Mouse (Mus musculus) ZHBTc4 (cell line): ENCODE data around the gene Il13.

Source experiments
- DNase-seq: peaks from one replicate; pipeline ENCODE4 v3.0.0-alpha.2; 2011; ENCODE audit warnings: low read depth, low spot score

Il13 gene

DNA sequence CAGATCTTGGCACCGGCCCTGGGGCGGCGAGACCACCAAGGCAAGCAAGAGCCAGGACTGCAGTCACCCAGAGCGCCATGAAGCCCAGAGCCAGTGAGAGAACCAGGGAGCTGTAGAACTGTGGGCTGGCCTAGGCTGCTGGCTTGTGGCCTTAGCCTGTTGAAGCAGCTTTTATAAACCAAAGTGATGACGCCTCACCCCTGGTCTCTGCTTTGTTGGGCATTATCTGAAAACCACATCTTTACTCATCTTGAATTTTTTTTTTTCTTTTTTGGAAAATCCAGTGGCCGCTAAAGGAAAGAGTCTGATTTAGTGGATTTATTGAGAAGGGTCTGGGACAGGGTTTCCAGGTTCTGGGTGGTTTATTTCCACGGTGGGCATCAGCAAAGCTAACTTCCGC lies at the start of gene Il13:
Gene Il13, minus strand, starts transcription at position 147 of the 400 bp plus-strand sequence.
- DNase-seq = no peak

DNA sequence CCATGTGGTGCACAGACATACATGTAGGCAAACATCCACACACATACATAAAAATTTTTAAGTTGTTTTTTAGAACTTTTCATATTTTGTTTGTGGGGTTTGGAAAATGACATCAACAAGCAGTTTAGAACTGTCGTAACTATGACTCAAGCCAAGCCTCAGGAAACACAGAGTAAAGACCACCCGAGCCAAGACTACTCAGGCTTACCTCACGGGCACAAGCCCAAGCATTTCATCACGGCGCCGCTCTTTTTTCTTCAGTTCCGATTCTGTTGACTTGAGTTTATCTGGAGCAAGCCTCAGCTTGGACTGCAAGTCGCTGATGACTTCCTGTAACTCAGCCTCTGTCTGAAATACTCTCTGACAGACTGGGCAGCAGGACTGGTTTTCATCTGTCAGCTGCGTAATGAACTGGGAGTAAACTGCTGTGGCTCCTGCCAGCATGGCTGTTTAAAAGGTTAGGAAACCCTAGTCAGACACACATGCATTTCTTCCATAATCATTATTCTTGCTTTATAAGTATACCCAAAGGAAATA lies 48.6 kb upstream of the Il13 start:
- DNase-seq = no peak

GRCm38 (mm10) chr11:53682170-53682569 lies 47.7 kb upstream of the Il13 start:
- no peak for DNase-seq

- DNase-seq = no peak
Measured at GRCm38 (mm10) chr11:53681686-53682085, 47.2 kb upstream of the Il13 start.

GRCm38 (mm10) chr11:53680141-53680540 lies 45.6 kb upstream of the Il13 start:
- DNase-seq = no peak

- DNase-seq = no peak
Measured at GRCm38 (mm10) chr11:53671414-53671813, 36.9 kb upstream of the Il13 start.

GRCm38 (mm10) chr11:53664091-53664490 lies 29.6 kb upstream of the Il13 start:
- DNase-seq = no peak

- DNase-seq = no peak
Measured at GRCm38 (mm10) chr11:53662794-53663674, 28.5 kb upstream of the Il13 start.

DNA sequence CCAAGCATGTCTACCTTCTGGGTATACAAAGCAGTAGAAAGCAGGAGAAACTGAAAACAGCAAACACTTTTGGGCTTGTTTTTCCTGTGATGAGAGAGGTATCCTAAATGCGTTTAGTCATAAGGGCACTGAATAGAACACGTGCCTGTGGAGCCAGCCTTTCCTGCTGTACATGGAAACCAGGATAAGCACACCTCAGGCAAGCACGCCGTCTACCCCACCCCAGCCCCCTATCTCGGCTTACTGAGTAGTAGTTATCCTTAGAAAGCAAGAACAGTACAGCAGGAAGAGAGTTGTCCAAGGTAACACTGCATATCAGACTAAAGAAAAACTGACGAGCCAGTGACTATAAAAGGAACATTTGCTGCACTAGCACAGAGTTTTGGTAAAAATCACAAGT lies 23.3 kb upstream of the Il13 start:
- DNase-seq = no peak

GRCm38 (mm10) chr11:53657381-53657780 lies 22.9 kb upstream of the Il13 start:
- DNase-seq = no peak

- DNase-seq = no peak
Measured at GRCm38 (mm10) chr11:53656558-53657202, 22.2 kb upstream of the Il13 start.

DNA sequence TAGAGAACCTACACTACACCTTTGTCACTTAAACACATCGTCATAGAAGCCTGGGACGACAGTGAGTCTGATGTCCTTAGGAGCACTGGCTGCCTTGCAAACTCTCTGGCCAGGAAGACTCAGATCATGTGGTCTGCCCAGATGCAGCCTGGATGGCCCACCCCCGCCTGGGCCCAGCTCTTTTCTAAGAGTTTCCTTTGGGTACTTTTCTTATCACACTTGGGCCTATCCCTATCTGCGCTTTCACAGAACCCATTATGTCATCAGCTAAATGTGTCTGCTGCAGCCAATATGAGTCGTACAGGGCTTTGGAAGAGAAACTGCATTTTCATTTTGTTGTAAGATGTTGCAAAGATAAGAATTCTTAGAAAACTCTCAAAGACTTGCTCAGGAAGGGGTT lies 20.5 kb upstream of the Il13 start:
- no peak for DNase-seq

- no peak for DNase-seq
Measured at GRCm38 (mm10) chr11:53652427-53652826, 17.9 kb upstream of the Il13 start.

DNA sequence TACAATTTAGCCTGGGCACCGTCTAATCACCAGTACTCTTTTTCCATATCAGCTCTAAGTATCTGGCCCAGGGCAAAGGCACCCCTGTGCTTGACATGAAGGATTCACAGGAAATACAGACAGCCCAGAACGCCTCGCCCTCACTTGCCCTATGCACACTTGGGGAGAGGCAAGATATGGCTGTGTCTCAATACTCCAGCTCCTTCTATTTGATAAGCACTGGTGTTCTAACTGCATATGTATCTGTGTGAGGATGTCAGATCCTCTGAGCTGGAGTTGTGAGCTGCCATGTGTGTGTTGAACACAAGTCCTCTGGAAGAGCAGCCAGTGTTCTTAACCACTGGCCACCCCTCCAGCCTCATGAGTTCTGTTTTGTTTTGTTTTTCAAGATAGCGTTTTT lies 16.9 kb upstream of the Il13 start:
- DNase-seq = no peak

DNA sequence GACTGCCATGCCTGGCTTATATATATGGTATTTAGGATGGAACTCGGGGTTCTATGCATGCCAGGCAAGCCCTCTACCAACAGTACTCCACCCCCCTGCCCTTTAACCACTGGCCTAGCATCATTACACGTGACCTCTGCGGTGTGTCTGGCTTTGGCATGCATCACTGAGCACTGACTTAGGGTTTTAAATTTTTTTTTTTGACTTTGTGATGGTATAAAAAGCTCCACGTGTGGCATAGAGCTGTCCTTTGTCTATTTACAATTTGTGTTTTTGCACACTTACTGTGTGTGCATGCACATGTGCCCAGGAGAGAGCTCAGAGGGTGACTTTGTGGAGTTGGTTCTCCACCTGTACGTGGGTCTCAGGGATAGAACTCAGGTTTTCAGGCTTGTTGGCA lies 9.5 kb upstream of the Il13 start:
- no peak for DNase-seq

DNA sequence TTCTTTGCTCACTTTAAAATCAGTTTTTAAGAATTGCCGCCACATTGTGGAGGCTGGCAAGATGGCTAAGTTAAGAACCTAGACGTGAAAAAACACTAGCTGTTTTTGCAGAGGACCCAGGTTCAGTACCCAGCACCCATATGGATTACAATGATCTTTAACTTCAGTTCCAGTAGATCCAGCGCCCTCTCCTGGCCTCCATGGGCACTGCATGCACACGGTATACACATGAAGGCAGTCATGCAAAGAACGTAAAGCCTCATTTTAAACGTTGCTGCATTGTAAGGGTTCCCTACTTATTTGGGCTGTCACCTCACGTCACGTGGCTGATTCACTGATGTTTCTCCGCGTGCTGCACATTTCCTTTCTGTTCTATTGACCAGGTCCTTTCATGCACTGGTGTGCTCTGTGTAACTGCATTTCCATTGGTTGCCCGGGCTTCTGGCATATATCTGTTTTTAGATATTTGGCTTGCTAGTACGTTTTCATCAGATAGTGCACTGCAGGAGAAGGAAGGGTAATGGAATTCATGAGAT lies 8.3 kb upstream of the Il13 start:
- peak; percentile 62 for DNase-seq

DNA sequence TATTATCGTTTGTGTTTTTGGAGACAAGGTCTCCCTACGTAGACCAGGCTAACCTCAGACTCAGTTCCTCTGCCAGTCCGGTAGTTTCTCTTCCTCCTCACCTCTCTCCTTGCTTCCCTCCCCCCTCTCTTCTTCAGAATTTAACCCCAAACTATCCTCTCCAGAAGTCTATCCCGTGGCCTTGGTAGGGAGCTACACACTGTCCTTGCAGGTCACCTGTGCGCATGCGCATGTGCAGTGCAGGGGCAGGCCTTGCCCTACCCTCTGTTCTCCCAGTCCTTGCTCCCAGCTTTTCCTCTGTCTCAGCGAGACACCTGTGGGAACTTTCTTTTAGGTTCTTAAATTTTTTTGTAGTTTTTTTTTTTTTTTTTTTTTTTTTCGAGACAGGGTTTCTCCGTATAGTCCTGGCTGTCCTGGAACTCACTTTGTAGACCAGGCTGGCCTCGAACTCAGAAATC lies 3.3 kb upstream of the Il13 start:
- no peak for DNase-seq

DNA sequence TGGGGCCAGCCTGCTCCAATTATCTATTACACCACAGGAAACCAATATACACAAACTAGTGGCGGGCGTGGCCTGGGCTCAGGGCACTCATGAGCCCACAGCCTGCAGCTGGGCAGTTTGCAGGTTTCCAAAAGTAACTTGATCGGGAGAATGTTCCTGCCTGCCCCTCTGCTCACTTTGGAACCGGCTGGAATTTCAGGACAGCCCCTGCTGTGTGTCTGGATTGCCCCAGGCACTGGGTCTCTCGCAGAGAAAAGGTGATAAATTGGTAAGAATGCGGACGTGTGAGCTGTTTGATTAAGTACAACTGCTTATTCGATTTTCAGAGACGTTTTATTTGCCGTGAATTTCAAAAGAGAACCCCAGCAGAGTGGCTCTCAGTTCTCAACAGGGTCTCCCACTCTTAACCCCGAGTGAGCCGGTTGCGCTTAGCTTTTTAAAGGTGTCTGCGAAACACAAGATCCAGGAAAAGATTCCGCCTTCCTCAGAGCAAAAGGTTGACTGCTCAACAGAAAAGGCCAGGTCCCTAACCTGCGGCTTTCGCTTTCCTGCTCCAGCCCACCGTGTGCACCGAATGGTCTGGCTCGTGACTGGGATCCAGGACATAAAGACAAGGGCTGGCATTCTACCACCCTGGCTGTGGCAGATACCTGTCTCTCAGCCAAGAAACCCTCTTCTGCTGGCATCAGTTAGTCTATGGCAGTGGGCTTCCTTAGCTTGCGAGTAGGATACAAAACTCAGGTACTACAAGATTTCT lies 2.7 kb upstream of the Il13 start:
- peak; percentile 75 for DNase-seq

DNA sequence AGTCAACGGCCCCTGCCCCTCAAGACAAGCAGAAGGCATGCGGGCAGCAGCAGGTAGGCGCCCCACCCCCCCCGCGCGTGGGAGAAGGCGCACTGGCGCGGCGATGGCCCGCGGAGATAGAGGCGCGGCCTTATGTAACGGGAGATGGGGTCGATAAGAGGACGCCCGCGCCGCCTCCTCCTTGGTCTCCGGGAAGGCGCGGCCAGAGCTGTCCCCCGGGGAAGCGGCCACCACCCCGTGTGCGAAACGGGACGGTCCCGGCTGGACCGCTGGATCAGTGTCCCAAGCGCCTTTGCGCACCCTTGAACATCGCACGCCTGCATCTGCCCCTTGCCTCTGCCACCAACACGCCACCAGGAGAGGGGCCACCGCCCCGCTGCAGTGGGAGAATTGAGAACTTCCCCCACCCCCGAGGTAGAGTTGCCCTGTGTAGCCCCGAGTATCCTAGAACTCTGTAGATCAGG lies 1.7 kb upstream of the Il13 start:
- peak; percentile 23 for DNase-seq

DNA sequence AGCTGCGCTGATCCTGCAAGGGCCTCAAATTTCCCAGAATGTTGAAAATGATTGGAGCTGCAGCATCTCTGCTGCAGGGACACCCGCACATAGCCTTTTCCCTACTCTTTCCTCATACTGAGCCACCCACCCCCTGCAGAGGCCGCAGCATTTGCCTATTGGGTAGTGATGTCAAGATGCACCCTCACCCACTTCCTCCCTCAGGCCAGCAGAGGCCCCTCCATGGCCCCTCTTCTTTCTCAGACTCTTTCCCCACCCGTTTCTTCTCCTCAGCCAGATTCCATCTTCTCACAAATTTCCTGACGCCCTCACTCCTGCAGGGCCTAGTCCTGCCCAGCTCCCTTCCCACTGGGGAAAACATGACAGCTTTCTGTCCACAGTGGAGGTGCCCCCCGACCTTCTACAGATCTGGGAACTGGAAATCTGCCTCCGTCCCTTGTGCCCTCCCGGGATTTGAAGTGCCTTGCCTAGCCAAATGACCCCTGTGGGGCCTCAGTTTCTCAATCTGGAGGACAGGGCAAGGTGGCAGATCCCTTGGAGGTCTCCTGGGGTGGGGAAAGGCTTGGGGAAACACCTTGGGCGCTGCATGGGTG lies 1.2 kb upstream of the Il13 start:
- no peak for DNase-seq

- no peak for DNase-seq
Measured at GRCm38 (mm10) chr11:53633644-53634043, 858 bp downstream of the Il13 start.
